Mouse (Mus musculus) heart, embryonic 11.5 days (tissue): ENCODE results near the gene Btbd9. TPM values are rescaled to one million over a fixed set of nuclear protein-coding genes. Genes with fewer than 3 reads are reported as not detected.

Experiments used
- ATAC-seq: fragments of 200-750 bp; cut with Nextera tagmentation; replicated peaks from 2 replicates; pipeline ENCODE4 v1.8.0; 2017; ENCODE audit warnings: moderate library complexity; ENCODE audit not compliant: insufficient number of reproducible peaks, low FRiP score, low TSS enrichment
- H3K27ac ChIP-seq: fragments of 300-500 bp; sonication (generic); 2 replicates; pipeline ENCODE4 v1.5.1; 2014; ENCODE audit warnings: mild to moderate bottlenecking, low read depth, low read length
- H3K27me3 ChIP-seq: fragments of 300-500 bp; sonication (generic); 2 replicates; pipeline ENCODE4 v1.6.1; 2014; ENCODE audit warnings: mild to moderate bottlenecking, low read length, mixed read lengths; ENCODE audit not compliant: control insufficient read depth, insufficient read depth
- H3K36me3 ChIP-seq: fragments of 300-500 bp; sonication (generic); 2 replicates; pipeline ENCODE4 v1.6.1; 2014; ENCODE audit warnings: mild to moderate bottlenecking, low read length, moderate library complexity, mixed read lengths; ENCODE audit not compliant: control insufficient read depth, insufficient read depth
- H3K4me1 ChIP-seq: fragments of 300-500 bp; sonication (generic); 2 replicates; pipeline ENCODE4 v1.6.1; 2014; ENCODE audit warnings: low read length; ENCODE audit not compliant: control insufficient read depth, insufficient read depth
- H3K4me2 ChIP-seq: fragments of 300-500 bp; sonication (generic); 2 replicates; pipeline ENCODE4 v1.6.1; 2014; ENCODE audit warnings: mild to moderate bottlenecking, moderate library complexity
- H3K4me3 ChIP-seq: fragments of 300-500 bp; sonication (generic); 2 replicates; pipeline ENCODE4 v1.5.1; 2014; ENCODE audit warnings: low read depth, low read length
- H3K9ac ChIP-seq: fragments of 300-500 bp; sonication (generic); 2 replicates; pipeline ENCODE4 v1.6.1; 2014; ENCODE audit warnings: mild to moderate bottlenecking, low read depth, low read length, moderate library complexity
- H3K9me3 ChIP-seq: fragments of 300-500 bp; sonication (generic); replicated peaks from 2 replicates; pipeline ENCODE4 v1.6.1; 2016; ENCODE audit warnings: low read length; ENCODE audit not compliant: control insufficient read depth
- WGBS: fragments of 180-500 bp; shearing (Covaris S2); extraction: QIAGEN DNeasy Blood & Tissue Kit; methylation state at CpG from one replicate; pipeline ENCODE4 v1.1.7; 2014; ENCODE audit not compliant: insufficient replicate concordance; 5-methylcytosine and 5-hydroxymethylcytosine counted together
- polyA plus RNA-seq: library from polyadenylated mRNA; unstranded; fragments of >200 nt; fragmentation: Nextera tagmentation; extraction: Ambion mirVana; gene quantifications from 2 replicates; pipeline ENCODE4 v1.2.1, GENCODE M21; 2014

Btbd9 gene
- polyA plus RNA-seq, 1 experiment from 2014 or later = 41.9 TPM

DNA sequence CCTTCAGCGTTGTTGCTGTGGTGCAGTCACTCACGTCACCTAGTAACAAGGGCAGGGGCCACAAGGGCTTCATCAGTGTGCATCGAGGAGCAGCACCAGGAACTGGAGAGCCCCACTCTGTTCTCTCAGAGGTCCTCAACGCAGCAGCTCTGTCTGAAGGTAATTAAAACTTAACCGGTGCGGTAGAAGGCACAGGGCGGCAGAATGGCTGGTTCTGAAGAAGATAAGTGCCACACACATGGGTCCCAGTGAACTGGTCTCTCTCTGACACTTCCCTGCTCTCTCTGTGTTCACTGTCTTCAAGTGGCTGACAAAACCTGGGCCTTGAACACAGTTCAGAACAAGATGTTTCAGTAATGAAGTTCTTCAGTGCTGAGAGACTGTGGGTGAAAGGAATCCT is 239.5 kb downstream of the Btbd9 start:
- no peak for ATAC-seq
- Histone ChIP-seq H3K4me1 (peaks cover 13% of the 10 kb centered on the region), H3K27me3 (no peaks in the 10 kb centered on the region), H3K4me3 (no peak overlapping the region), H3K36me3 (no peaks in the 10 kb centered on the region), H3K9me3 (no peaks in the 10 kb centered on the region), H3K27ac (no peak overlapping the region), H3K4me2 (no peak overlapping the region), H3K9ac (no peak overlapping the region)
- 61% methylated on average over 7 of the region's 7 CpGs for WGBS

DNA sequence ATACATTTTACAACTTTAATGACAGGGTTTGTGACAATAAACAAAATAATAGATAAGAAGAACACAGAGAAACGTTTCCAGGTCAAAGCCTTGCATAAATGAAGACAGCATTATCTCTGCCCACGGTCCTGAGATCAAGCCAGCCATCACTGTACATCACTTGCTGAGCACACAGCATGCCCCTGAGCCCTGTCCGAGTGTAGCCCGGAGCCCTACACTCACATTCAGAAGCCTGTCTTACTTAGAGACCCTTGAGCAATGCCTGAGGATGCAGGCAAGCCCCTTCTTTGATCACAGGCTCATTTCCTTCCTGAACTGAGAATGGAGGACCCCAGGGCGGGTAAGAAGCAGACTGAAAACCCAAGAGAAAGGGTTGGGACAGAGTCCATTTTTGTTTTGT is 240.0 kb downstream of the Btbd9 start:
- WGBS = 55% methylated on average over 5 of the region's 5 CpGs

DNA sequence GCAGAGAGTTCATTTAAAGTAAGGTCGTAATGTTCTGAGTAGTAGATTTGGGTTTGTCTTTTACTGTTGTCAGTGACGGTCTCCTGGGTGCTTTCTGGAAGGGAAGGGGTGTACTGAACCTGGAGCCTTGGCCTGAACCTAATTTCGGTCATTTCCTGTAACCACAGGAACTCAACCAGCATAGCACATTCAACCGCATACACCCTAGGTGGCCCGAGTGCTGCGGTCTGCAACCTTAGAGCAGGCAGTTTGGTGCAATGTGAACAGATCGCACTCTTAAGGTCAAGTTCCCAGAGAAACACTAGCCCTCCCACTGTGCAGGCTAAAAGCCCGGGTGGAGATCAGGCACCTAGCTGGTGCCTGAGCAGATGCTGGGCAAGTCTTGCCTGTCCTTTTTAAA is 240.5 kb downstream of the Btbd9 start:
- peaks cover 13% of the 10 kb centered on the region for H3K4me1 ChIP-seq
- 49% methylated on average over 8 of the region's 8 CpGs for WGBS
- H3K27me3 ChIP-seq = no peaks in the 10 kb centered on the region
- H3K9ac ChIP-seq = no peak overlapping the region
- ATAC-seq = no peak
- H3K9me3 ChIP-seq = no peaks in the 10 kb centered on the region
- no peak overlapping the region for H3K4me3 ChIP-seq
- H3K27ac ChIP-seq = no peak overlapping the region
- H3K4me2 ChIP-seq = no peak overlapping the region
- H3K36me3 ChIP-seq = no peaks in the 10 kb centered on the region

More for the DNA sequence above, 240.0 kb downstream of the Btbd9 start:
- Histone ChIP-seq H3K4me2 (no peak overlapping the region), H3K9me3 (no peaks in the 10 kb centered on the region), H3K4me1 (peaks cover 13% of the 10 kb centered on the region), H3K36me3 (no peaks in the 10 kb centered on the region), H3K9ac (no peak overlapping the region), H3K27ac (no peak overlapping the region), H3K27me3 (no peaks in the 10 kb centered on the region), H3K4me3 (no peak overlapping the region)
- no peak for ATAC-seq

DNA sequence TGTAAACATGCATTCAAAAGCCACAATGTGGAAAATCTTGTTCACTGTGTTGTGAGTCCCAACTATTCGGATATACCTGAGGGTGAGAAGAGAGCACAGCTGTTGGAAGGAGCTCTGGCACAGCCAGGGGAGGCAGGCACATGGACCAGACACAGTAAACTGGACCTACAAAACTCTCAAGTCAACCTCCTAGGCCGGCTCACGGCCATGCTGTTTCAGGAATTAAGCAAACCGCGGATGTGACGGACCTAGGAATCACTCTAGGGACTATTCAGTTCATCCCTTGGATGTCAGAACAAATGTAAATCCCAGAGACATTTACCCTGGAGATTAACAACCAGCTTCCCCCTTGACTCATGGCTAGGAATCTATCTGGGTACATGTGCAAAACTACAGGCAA is 242.0 kb downstream of the Btbd9 start:
- no peak overlapping the region for H3K27ac ChIP-seq
- no peak overlapping the region for H3K4me2 ChIP-seq
- H3K9me3 ChIP-seq = no peaks in the 10 kb centered on the region
- no peak for ATAC-seq
- H3K4me3 ChIP-seq = no peak overlapping the region
- whole genome bisulfite sequencing = 91% methylated on average over 6 of the region's 6 CpGs
- H3K4me1 ChIP-seq = peaks cover 13% of the 10 kb centered on the region
- H3K27me3 ChIP-seq = no peaks in the 10 kb centered on the region
- H3K36me3 ChIP-seq = no peaks in the 10 kb centered on the region
- no peak overlapping the region for H3K9ac ChIP-seq

DNA sequence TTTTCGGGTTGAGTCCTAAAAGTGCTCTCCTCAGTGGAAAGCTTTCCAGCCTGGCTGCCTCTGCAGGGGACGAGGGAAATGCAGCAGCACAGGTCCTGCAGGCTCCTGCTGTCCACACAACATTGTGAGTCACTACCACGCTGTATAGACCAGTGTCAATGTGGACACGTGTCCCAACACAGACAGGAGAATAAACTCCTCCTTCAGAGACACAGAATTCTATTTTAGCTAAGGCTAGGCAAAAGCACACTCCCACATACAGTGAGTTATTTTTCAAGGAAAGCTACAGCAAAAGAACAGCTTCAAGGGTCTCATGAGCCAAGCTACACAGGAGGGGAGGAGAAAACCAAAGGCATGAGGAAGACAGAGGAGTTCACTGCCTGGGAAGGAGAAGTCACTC is 243.2 kb downstream of the Btbd9 start:
- Histone ChIP-seq H3K9me3 (no peaks in the 10 kb centered on the region), H3K27me3 (no peaks in the 10 kb centered on the region), H3K27ac (no peak overlapping the region), H3K4me3 (no peak overlapping the region), H3K4me2 (no peak overlapping the region), H3K4me1 (peaks cover 12% of the 10 kb centered on the region), H3K9ac (no peak overlapping the region), H3K36me3 (no peaks in the 10 kb centered on the region)
- WGBS = 79% methylated on average over 4 of the region's 4 CpGs
- no peak for ATAC-seq

DNA sequence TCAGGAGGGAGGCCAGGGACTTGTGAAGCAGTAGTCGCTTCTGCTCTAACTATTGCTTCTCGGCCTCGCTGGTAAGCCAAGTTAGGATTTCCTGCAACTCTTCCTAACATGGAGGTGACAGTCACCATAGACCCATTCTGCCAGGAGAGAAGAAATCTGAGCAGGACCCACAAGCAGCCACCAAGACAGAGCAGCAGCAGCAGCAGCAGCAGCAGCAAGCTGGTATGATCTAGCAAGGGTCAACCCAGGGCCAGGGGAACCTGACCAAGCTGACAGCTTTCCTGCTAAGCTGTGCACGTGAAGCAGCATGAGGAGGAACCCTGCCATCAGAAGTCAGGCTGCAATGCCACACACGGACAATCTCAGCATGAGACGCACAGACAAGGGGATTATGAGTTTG is 244.9 kb downstream of the Btbd9 start:
- H3K4me3 ChIP-seq = no peak overlapping the region
- no peaks in the 10 kb centered on the region for H3K9me3 ChIP-seq
- no peaks in the 10 kb centered on the region for H3K27me3 ChIP-seq
- H3K27ac ChIP-seq = no peak overlapping the region
- ATAC-seq = no peak
- 76% methylated on average over 6 of the region's 6 CpGs for WGBS
- no peak overlapping the region for H3K4me2 ChIP-seq
- no peaks in the 10 kb centered on the region for H3K36me3 ChIP-seq
- H3K9ac ChIP-seq = no peak overlapping the region
- 0 out of 2 replicates have a peak, but pooled peaks cover 5% of the 10 kb centered on the region for H3K4me1 ChIP-seq

DNA sequence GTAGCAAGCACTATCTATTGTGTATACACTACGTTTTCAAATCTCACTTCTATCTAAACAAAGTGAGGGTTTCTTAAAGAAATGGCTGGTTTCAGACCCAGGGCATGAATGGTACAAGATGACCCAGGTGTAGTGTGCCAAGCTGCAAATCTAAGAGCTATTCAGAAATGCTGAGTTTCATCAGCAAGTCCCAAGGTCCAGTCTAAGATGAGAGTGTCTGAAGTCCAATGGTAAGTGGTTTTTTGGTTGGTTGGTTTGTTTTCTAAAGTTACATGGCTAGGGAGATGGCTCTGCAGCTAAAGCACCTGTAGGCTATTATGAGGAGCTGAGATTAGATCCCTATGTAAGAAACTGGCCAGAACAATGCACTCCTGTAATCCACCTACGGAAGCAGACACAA is 246.8 kb downstream of the Btbd9 start:
- Histone ChIP-seq H3K36me3 (no peaks in the 10 kb centered on the region), H3K9ac (no peak overlapping the region), H3K9me3 (no peaks in the 10 kb centered on the region), H3K27ac (no peak overlapping the region), H3K27me3 (no peaks in the 10 kb centered on the region), H3K4me1 (0 out of 2 replicates have a peak, but pooled peaks cover 5% of the 10 kb centered on the region), H3K4me3 (no peak overlapping the region), H3K4me2 (no peak overlapping the region)
- WGBS = 74% methylated on average over 2 of the region's 2 CpGs
- ATAC-seq = no peak

DNA sequence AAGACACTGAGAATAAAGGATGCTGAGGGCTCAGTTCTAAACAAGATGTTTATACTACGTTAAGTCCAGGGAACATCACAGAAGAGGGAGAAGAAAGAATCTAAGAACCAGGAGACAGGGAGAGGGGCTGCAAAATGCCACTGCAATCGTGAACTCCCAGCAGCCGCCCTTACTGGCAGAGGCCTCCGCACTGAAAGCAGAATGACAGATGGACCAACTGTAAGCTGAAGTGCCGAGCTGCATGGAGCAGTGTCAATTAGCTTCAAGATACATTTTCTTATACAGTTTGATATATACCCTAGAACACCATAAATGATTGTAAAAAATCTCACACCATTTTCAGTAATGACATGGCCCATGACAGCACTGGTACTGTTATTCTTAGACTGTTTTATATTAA is 247.4 kb downstream of the Btbd9 start:
- Histone ChIP-seq H3K9me3 (no peaks in the 10 kb centered on the region), H3K4me3 (no peak overlapping the region), H3K27ac (no peak overlapping the region), H3K4me1 (0 out of 2 replicates have a peak, but pooled peaks cover 5% of the 10 kb centered on the region), H3K36me3 (no peaks in the 10 kb centered on the region), H3K27me3 (no peaks in the 10 kb centered on the region), H3K9ac (no peak overlapping the region), H3K4me2 (no peak overlapping the region)
- 76% methylated on average over 5 of the region's 5 CpGs for WGBS
- no peak for ATAC-seq

DNA sequence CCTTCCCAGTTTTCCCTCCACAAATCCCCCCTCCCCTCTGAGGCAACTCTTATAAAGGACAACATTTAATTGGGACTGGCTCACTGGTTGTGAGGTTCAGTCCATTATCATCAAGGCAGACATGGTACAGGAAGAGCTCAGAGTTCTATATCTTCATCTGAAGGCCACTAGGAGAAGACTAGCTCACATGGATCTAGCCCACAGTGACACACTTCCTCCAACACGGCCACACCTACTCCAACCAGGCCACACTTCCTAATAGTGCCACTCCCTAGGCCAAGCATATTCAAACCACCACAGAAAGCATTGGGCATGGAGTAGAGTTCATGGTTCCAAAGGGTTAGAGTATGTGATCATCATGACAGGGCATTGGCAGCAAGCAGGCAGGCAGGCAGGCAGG is 249.4 kb downstream of the Btbd9 start:
- WGBS = 71% methylated on average over 1 of the region's 1 CpGs
- no peak overlapping the region for H3K4me3 ChIP-seq
- H3K36me3 ChIP-seq = no peaks in the 10 kb centered on the region
- no peak for ATAC-seq
- H3K27me3 ChIP-seq = no peaks in the 10 kb centered on the region
- H3K9ac ChIP-seq = no peak overlapping the region
- H3K4me2 ChIP-seq = no peak overlapping the region
- no peak overlapping the region for H3K27ac ChIP-seq
- H3K9me3 ChIP-seq = no peaks in the 10 kb centered on the region
- no peaks in the 10 kb centered on the region for H3K4me1 ChIP-seq
